Mouse (Mus musculus) layer of hippocampus, adult 9-10 months (tissue): ENCODE measurements around the gene Lctl.
A peak's percentile ranks its signal among the peaks of the same experiment; 100 is the strongest.
"Not testable (repeated sequence)": the region's sequence is repeated elsewhere in the genome, so short reads cannot be mapped to it uniquely, and the experiment has no call there.

Experiments
- DNase-seq: peaks from one replicate; pipeline ENCODE4 v3.0.0; 2022; ENCODE audit warnings: low spot score

Gene Lctl

GRCm38 (mm10) chr9:64120584-64121277 lies 3.8 kb downstream of the Lctl start:
- no peak for DNase-seq

- DNase-seq = no peak
Measured at GRCm38 (mm10) chr9:64122601-64123000, 5.7 kb downstream of the Lctl start.

DNA sequence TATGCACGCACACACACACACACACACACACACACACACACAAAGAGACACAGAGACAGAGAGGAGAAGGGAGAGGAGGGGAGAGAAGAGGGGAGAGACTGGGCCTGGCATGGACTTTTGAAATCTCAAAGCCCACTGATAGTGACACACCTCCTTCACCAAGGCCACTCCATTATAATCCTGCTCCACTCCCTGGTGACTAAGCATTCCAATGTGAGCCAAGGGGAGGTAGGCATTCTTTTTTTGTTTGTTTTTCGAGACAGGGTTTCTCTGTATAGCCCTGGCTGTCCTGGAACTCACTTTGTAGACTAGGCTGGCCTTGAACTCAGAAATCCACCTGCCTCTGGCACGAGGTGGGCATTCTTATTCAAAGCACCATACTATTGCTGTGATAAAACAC lies 7.9 kb downstream of the Lctl start:
- DNase-seq = not testable (repeated sequence)

- DNase-seq = no peak
Measured at GRCm38 (mm10) chr9:64125307-64125706, 8.4 kb downstream of the Lctl start.

GRCm38 (mm10) chr9:64126121-64126520 lies 9.2 kb downstream of the Lctl start:
- DNase-seq = no peak

- no peak for DNase-seq
Measured at GRCm38 (mm10) chr9:64131623-64132022, 14.7 kb downstream of the Lctl start.

- peak; percentile 39 for DNase-seq
Measured at GRCm38 (mm10) chr9:64138896-64139295, 21.9 kb downstream of the Lctl start.

- no peak for DNase-seq
Measured at GRCm38 (mm10) chr9:64139879-64140278, 22.9 kb downstream of the Lctl start.

DNA sequence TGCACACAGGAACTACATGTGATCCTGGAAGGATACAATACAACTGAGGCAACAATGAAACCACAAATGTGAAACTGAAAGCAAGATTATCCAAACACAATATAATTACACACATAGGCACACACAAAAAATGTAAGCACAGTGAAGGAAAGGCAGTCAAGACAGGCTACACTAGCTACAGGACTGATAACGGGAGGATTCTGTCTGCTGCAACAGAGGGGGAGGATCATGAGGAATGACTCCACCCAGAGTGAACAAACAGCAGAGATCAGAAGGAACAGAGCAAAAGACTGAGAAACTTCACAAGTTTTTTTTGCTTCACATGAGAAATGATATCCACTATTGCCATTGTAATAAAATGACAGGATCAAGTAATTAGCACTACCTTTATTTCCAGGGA lies 39.7 kb downstream of the Lctl start:
- DNase-seq = no peak

DNA sequence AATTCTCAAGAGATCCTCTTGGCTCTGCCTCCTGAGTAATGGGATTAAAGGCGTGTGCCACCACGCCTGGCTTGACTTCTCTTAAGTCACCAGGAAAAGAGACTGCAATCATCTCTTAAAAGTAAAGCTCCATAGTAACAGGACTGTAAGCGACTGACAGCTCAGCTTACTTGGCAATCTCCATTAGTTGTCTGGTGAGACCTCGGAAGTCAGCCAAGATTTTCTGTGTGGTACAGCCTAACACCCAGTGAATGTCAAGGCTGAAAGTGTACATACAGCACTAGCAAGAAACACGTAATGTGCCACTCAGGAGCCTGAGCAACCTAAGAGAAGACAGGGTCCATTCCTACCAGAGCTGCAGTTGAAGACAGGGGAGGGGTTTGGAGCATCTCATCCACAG lies 43.5 kb downstream of the Lctl start:
- DNase-seq = no peak

- DNase-seq = not testable (repeated sequence)
Measured at GRCm38 (mm10) chr9:64169967-64170366, 53.0 kb downstream of the Lctl start.

DNA sequence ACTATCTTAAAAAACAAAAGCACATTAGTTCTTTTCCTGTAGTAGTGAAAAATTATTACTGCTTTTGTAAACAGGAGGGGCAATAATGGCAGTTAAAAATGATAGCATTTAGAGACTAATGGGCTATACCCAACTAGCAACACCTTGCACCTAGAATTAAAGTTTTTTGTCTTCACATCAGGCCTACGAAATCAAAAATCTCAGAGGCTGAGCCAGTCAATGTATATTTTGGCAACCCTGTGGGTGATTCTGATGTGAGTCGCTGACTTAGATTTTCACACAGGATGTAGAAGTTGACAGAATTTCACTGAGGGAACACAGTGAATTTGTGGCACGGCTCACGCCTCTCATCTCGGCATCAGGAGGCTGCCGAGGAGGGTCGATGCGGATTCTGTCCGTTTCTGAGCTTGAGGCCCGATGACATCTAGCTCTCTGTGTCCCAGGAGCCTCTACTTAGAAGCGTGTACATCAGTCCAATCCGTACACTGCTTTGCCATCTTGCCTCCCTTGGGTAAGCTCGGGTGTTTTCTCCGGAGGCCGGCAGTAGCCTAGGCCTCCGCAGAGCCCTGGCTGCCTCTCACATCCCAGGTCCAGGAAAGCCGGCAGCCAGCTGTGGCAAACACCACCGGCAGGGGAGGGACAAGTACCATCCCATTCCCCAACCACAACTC lies 55.3 kb downstream of the Lctl start:
- DNase-seq = no peak

- peak; percentile 88 for DNase-seq
Measured at GRCm38 (mm10) chr9:64172816-64173665, 56.1 kb downstream of the Lctl start, which contains the start of the genes Zwilch and Rpl4. TSS of gene Zwilch (minus strand) at chr9:64173104. TSS of gene Rpl4 (plus strand) at chr9:64173375.

DNA sequence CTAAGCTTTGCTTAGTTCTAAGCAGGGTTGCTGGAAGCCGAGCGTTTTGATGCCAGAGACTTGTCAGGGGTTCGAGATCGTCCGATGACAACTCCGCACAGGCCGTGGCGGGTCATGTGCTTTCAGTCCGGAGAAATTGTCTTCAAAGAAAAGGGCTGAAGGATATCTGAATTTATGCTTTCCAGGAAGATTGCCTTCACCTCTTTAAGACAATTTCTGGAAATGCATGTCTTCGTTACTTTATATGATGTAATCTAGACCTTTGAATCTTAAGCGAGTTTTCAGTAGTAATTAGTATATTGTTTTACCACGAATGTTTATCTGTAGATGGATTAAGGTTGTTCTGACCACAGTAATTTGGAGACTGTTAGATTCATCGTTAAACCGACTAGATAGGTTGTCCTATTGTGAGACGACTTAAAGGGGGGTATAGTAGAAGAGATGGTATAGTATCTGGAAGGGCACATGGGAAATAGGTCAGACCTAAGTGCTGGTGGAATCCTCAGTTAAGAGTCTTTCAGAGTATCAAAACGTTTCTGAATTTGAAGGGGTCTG lies 56.8 kb downstream of the Lctl start:
- no peak for DNase-seq

GRCm38 (mm10) chr9:64174341-64174740 lies 57.4 kb downstream of the Lctl start:
- no peak for DNase-seq

- no peak for DNase-seq
Measured at GRCm38 (mm10) chr9:64174766-64175165, 57.8 kb downstream of the Lctl start.

DNA sequence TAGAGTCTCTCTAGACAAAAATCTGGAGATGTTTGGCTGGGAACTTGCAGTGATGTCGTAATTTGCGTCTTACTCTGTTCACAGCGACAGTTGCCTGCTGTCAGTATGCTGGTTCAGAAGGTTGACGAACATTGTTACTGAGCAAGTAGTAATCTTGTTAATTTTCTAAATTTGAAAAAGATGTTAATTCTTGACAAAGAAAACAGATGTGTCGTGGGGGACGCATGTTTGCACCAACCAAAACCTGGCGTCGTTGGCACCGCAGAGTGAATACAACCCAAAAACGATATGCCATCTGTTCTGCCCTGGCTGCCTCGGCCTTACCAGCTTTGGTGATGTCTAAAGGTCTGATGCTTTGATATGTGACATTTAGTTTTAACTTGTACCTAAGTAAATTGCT lies 58.4 kb downstream of the Lctl start:
- peak; percentile 30 for DNase-seq

GRCm38 (mm10) chr9:64178610-64178973 lies 61.6 kb downstream of the Lctl start:
- no peak for DNase-seq

GRCm38 (mm10) chr9:64178974-64179646 lies 62.2 kb downstream of the Lctl start, which contains the start of gene Snapc5:
TSS of gene Snapc5 (plus strand) at chr9:64179274.
- DNase-seq = peak; percentile 73

- not testable (repeated sequence) for DNase-seq
Measured at GRCm38 (mm10) chr9:64183295-64183694, 66.3 kb downstream of the Lctl start.

DNA sequence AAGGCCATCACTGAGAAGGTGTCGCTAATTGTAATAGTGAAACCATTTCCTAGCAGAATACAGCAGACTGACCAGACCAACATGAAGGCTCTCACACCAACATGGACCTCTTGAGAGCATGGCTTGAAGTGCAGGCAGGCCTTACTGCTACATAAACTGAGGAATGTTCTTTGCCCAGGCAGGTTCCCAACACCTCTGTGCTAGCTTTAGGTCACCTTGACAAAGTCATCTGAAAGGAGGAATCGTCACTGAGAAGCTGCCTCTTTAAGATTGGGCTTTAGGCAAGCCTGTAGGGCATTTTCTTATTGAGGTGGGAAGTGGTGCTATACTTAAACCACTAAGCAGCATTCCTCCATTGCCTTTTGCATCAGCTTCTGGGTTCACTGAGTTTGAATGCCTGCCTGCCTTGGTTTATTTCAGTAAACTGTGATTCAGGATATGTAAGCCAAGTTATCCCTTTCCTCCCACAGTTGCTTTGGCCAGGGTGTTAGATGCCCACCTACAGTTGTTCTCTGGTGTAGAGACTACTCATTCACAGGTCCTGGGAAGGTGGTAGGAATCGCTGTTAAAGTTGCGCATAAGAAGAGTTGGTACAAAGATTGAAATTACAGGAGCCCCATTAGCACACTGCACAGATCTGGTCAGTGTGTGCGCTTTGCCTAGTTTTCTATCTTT lies 67.4 kb downstream of the Lctl start:
- no peak for DNase-seq
